Mouse (Mus musculus): ENCODE results near the gene Ckb.
A peak's percentile ranks its signal among the peaks of the same experiment; 100 is the strongest.
"Not testable (repeated sequence)": the region's sequence is repeated elsewhere in the genome, so short reads cannot be mapped to it uniquely, and the experiment has no call there.

Ckb gene

GRCm38 (mm10) chr12:111672176-111672575 lies at the start of gene Ckb:
Ckb (minus strand) TSS chr12:111672338.
- H3K4me3 ChIP-seq (replicated peaks; ENCODE audit: low read length) = peak within 1 kb of the TSS; percentile 89
- H3K4me1 ChIP-seq (replicated peaks; ENCODE audit: low read depth, low read length) = peaks cover 78% of the 10 kb centered on the region
- peaks cover 37% of the 10 kb centered on the region for H3K36me3 ChIP-seq (ENCODE audit: insufficient read depth, low read length)
- peaks cover 23% of the 10 kb centered on the region for H3K27me3 ChIP-seq (ENCODE audit: insufficient read depth, low read length)
- TF ChIP-seq CTCF (conservative IDR thresholded peaks at IDR 0.05; ENCODE audit: low read length) = no peak
- no peak for TF ChIP-seq NANOG (IDR thresholded peaks at IDR 0.05; ENCODE audit: borderline replicate concordance, low read length)
- TF ChIP-seq POU5F1 (IDR thresholded peaks at IDR 0.05; ENCODE audit: borderline replicate concordance, low read length) = no peak
- H3K9me3 ChIP-seq (ENCODE audit: low read length) = no peaks in the 10 kb centered on the region

GRCm38 (mm10) chr12:111720222-111720621 lies 48.1 kb upstream of the Ckb start:
- H3K4me1 ChIP-seq (replicated peaks; ENCODE audit: low read depth, low read length) = peaks cover 56% of the 10 kb centered on the region
- no peak overlapping the region; the same call in 1 of the 2 replicates for H3K4me3 ChIP-seq (replicated peaks; ENCODE audit: low read length)
- TF ChIP-seq CTCF (conservative IDR thresholded peaks at IDR 0.05; ENCODE audit: low read length) (no peak), POU5F1 (IDR thresholded peaks at IDR 0.05; ENCODE audit: borderline replicate concordance, low read length) (no peak), NANOG (IDR thresholded peaks at IDR 0.05; ENCODE audit: borderline replicate concordance, low read length) (no peak)
- no peaks in the 10 kb centered on the region for H3K27me3 ChIP-seq (ENCODE audit: insufficient read depth, low read length)
- H3K9me3 ChIP-seq (ENCODE audit: low read length) = no peaks in the 10 kb centered on the region
- peaks cover 28% of the 10 kb centered on the region for H3K36me3 ChIP-seq (ENCODE audit: insufficient read depth, low read length)

DNA sequence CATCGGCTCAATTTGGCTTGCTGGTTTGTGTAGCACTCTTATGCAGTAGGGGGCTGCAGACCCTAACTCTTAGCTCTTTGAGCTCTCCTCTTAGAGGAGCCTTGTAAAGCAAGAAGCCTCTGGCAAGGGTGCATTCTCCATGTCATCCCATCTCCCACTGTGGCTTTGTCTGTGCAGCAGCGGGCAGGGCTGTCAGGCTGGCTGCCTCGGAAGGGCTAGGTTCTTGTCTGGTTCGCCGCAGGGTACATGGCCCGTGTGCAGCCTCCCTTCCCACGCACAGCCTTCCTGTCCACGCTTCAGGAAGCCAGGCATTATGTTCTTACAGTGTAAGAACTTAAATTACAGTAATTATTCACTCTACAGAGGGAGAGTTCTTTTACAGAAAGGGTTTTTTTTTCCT lies 46.5 kb upstream of the Ckb start:
- Histone ChIP-seq H3K4me3 (replicated peaks; ENCODE audit: low read length) (no peak overlapping the region), H3K27me3 (ENCODE audit: insufficient read depth, low read length) (no peaks in the 10 kb centered on the region), H3K9me3 (ENCODE audit: low read length) (no peaks in the 10 kb centered on the region), H3K4me1 (replicated peaks; ENCODE audit: low read depth, low read length) (peaks cover 59% of the 10 kb centered on the region), H3K36me3 (ENCODE audit: insufficient read depth, low read length) (peaks cover 22% of the 10 kb centered on the region)
- TF ChIP-seq NANOG (IDR thresholded peaks at IDR 0.05; ENCODE audit: borderline replicate concordance, low read length) = no peak
- TF ChIP-seq POU5F1 (IDR thresholded peaks at IDR 0.05; ENCODE audit: borderline replicate concordance, low read length) = no peak
- TF ChIP-seq CTCF (conservative IDR thresholded peaks at IDR 0.05; ENCODE audit: low read length) = no peak

- H3K4me1 ChIP-seq (replicated peaks; ENCODE audit: low read depth, low read length) = peaks cover 68% of the 10 kb centered on the region
- no peak overlapping the region for H3K4me3 ChIP-seq (replicated peaks; ENCODE audit: low read length)
- peaks cover 19% of the 10 kb centered on the region for H3K36me3 ChIP-seq (ENCODE audit: insufficient read depth, low read length)
- TF ChIP-seq CTCF (conservative IDR thresholded peaks at IDR 0.05; ENCODE audit: low read length) (no peak), POU5F1 (IDR thresholded peaks at IDR 0.05; ENCODE audit: borderline replicate concordance, low read length) (no peak), NANOG (IDR thresholded peaks at IDR 0.05; ENCODE audit: borderline replicate concordance, low read length) (no peak)
- no peaks in the 10 kb centered on the region for H3K9me3 ChIP-seq (ENCODE audit: low read length)
- peaks cover 6% of the 10 kb centered on the region for H3K27me3 ChIP-seq (ENCODE audit: insufficient read depth, low read length)
Observed at GRCm38 (mm10) chr12:111716505-111716904, 44.4 kb upstream of the Ckb start.

- H3K4me3 ChIP-seq (replicated peaks; ENCODE audit: low read length) = peak overlapping the region; percentile 97
- H3K36me3 ChIP-seq (ENCODE audit: insufficient read depth, low read length) = peaks cover 39% of the 10 kb centered on the region
- H3K9me3 ChIP-seq (ENCODE audit: low read length); H3K27me3 ChIP-seq (ENCODE audit: insufficient read depth, low read length): not testable (repeated sequence)
- peaks cover 80% of the 10 kb centered on the region for H3K4me1 ChIP-seq (replicated peaks; ENCODE audit: low read depth, low read length)
Observed at GRCm38 (mm10) chr12:111713880-111714279, 41.7 kb upstream of the Ckb start.

DNA sequence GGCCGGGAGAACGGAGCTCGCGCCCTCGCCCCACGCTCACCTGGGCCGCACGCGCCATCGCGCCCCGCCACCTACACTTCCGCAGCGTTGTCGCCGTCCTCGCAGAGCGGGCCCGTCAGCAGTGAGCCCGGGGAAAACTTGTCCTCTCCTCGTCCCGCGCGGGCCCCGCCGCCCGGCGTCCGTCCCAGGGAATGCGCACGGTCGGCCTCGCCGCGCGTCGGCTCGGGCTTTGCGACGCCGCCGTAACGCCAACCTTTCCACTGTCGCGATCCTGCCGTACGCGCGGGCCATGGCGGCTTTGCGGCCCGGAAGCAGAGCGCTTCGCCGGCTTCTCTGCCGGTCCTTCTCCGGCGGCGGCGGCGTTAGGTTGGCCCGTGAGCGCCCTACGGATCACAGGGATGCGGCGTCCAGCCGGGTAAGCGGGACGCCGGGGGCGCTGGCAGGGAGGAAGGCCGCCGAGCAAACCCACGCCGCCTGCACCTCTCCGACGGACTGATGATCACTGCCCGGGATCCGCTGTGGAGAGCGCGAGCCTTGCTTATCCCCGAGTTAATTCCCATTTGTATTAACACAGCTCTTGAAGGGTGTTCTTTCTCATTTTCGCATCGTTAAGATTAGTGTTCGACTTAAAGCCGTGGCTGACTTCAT lies 41.0 kb upstream of the Ckb start, which contains the start of the genes Bag5 and Apopt1:
TSS of gene Bag5 (minus strand) at position 254 of the 648 bp plus-strand sequence.
TSS of gene Apopt1 (plus strand) at position 258 of the 648 bp plus-strand sequence.
- Histone ChIP-seq H3K27me3 (ENCODE audit: insufficient read depth, low read length) (peaks cover 8% of the 10 kb centered on the region), H3K36me3 (ENCODE audit: insufficient read depth, low read length) (peaks cover 43% of the 10 kb centered on the region), H3K9me3 (ENCODE audit: low read length) (no peaks in the 10 kb centered on the region), H3K4me1 (replicated peaks; ENCODE audit: low read depth, low read length) (peaks cover 75% of the 10 kb centered on the region), H3K4me3 (replicated peaks; ENCODE audit: low read length) (peak within 1 kb of the TSS; percentile 97)
- TF ChIP-seq POU5F1 (IDR thresholded peaks at IDR 0.05; ENCODE audit: borderline replicate concordance, low read length) (no peak), NANOG (IDR thresholded peaks at IDR 0.05; ENCODE audit: borderline replicate concordance, low read length) (no peak), CTCF (conservative IDR thresholded peaks at IDR 0.05; ENCODE audit: low read length) (no peak)

- peaks cover 43% of the 10 kb centered on the region for H3K36me3 ChIP-seq (ENCODE audit: insufficient read depth, low read length)
- H3K27me3 ChIP-seq (ENCODE audit: insufficient read depth, low read length) = peaks cover 8% of the 10 kb centered on the region
- TF ChIP-seq POU5F1 (IDR thresholded peaks at IDR 0.05; ENCODE audit: borderline replicate concordance, low read length) (no peak), CTCF (conservative IDR thresholded peaks at IDR 0.05; ENCODE audit: low read length) (no peak), NANOG (IDR thresholded peaks at IDR 0.05; ENCODE audit: borderline replicate concordance, low read length) (no peak)
- no peaks in the 10 kb centered on the region for H3K9me3 ChIP-seq (ENCODE audit: low read length)
- H3K4me3 ChIP-seq (replicated peaks; ENCODE audit: low read length) = peak overlapping the region; percentile 97
- H3K4me1 ChIP-seq (replicated peaks; ENCODE audit: low read depth, low read length) = peaks cover 75% of the 10 kb centered on the region
Observed at GRCm38 (mm10) chr12:111712476-111712875, 40.3 kb upstream of the Ckb start.

GRCm38 (mm10) chr12:111710091-111710490 lies 38.0 kb upstream of the Ckb start:
- H3K36me3 ChIP-seq (ENCODE audit: insufficient read depth, low read length) = peaks cover 36% of the 10 kb centered on the region
- H3K4me1 ChIP-seq (replicated peaks; ENCODE audit: low read depth, low read length) = peaks cover 77% of the 10 kb centered on the region
- TF ChIP-seq POU5F1 (IDR thresholded peaks at IDR 0.05; ENCODE audit: borderline replicate concordance, low read length) = no peak
- TF ChIP-seq NANOG (IDR thresholded peaks at IDR 0.05; ENCODE audit: borderline replicate concordance, low read length) = no peak
- TF ChIP-seq CTCF (conservative IDR thresholded peaks at IDR 0.05; ENCODE audit: low read length) = no peak
- no peak overlapping the region for H3K4me3 ChIP-seq (replicated peaks; ENCODE audit: low read length)
- no peaks in the 10 kb centered on the region for H3K9me3 ChIP-seq (ENCODE audit: low read length)
- H3K27me3 ChIP-seq (ENCODE audit: insufficient read depth, low read length) = peaks cover 8% of the 10 kb centered on the region

DNA sequence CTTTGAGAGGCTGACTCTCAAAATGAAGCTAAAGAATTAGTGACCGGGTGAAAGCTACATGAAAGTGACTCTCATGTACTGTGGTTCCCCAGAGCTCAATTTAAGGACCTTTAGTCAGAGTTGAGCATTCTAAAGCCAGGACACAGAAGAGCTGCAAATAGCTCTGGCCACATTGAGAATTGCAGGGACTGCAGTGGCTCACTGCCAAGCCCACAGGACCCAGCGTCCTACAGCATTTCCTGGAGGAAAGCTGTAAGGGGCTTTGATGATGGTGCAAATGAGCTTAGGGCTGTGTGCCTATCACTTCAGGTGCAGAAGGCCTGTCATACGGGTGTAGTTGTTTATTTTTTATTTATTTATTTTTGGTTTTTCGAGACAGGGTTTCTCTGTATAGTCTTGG lies 36.0 kb upstream of the Ckb start:
- Histone ChIP-seq H3K9me3 (ENCODE audit: low read length) (no peaks in the 10 kb centered on the region), H3K36me3 (ENCODE audit: insufficient read depth, low read length) (peaks cover 29% of the 10 kb centered on the region), H3K4me3 (replicated peaks; ENCODE audit: low read length) (no peak overlapping the region), H3K4me1 (replicated peaks; ENCODE audit: low read depth, low read length) (peaks cover 72% of the 10 kb centered on the region), H3K27me3 (ENCODE audit: insufficient read depth, low read length) (peaks cover 12% of the 10 kb centered on the region)
- TF ChIP-seq CTCF (conservative IDR thresholded peaks at IDR 0.05; ENCODE audit: low read length) (no peak), POU5F1 (IDR thresholded peaks at IDR 0.05; ENCODE audit: borderline replicate concordance, low read length) (no peak), NANOG (IDR thresholded peaks at IDR 0.05; ENCODE audit: borderline replicate concordance, low read length) (no peak)

Measured in E14TG2a.4 (cell line).